Mouse (Mus musculus) kidney, postnatal 0 days (tissue): Measurements from ENCODE around the gene Kcnab2. TPM values are rescaled to one million over a fixed set of nuclear protein-coding genes. Genes with fewer than 3 reads are reported as not detected.

Source experiments
- ATAC-seq: fragments of 200-750 bp; cut with Nextera tagmentation; replicated peaks from 2 replicates; pipeline ENCODE4 v1.8.0; 2017; ENCODE audit warnings: low read depth, moderate number of reproducible peaks, moderate TSS enrichment, moderate library complexity; ENCODE audit not compliant: low FRiP score
- DNase-seq: peaks from one replicate; pipeline ENCODE4 v3.0.0-alpha.2; 2016; ENCODE audit warnings: low spot score
- H3K27ac ChIP-seq: fragments of 300-500 bp; sonication (generic); 2 replicates; pipeline ENCODE4 v1.5.1; 2014; ENCODE audit warnings: mild to moderate bottlenecking
- H3K27me3 ChIP-seq: fragments of 300-500 bp; sonication (generic); 2 replicates; pipeline ENCODE4 v1.6.1; 2014; ENCODE audit warnings: low read length, mixed read lengths; ENCODE audit not compliant: insufficient read depth
- H3K36me3 ChIP-seq: fragments of 300-500 bp; sonication (generic); 2 replicates; pipeline ENCODE4 v1.6.1; 2014; ENCODE audit warnings: low read length, mixed read lengths; ENCODE audit not compliant: insufficient read depth
- H3K4me1 ChIP-seq: fragments of 300-500 bp; sonication (generic); replicated peaks from 2 replicates; pipeline ENCODE4 v1.6.1; 2014; ENCODE audit warnings: antibody characterized with exemption, low read length, mixed read lengths; ENCODE audit not compliant: insufficient read depth
- H3K4me2 ChIP-seq: fragments of 300-500 bp; sonication (generic); 2 replicates; pipeline ENCODE4 v1.6.1; 2014; ENCODE audit warnings: mild to moderate bottlenecking, low read length, moderate library complexity, mixed read lengths
- H3K4me3 ChIP-seq: fragments of 300-500 bp; sonication (generic); replicated peaks from 2 replicates; pipeline ENCODE4 v1.5.1; 2014; ENCODE audit warnings: low read depth, low read length
- H3K9ac ChIP-seq: fragments of 300-500 bp; sonication (generic); 2 replicates; pipeline ENCODE4 v1.6.1; 2014; ENCODE audit warnings: low read depth, low read length
- H3K9me3 ChIP-seq: fragments of 300-500 bp; sonication (generic); replicated peaks from 2 replicates; pipeline ENCODE4 v1.6.1; 2016; ENCODE audit warnings: low read length, inconsistent platforms, mixed read lengths
- CTCF ChIP-seq: IDR thresholded peaks from 2 replicates; pipeline ENCODE4 v1.5.1; 2016; ENCODE audit warnings: antibody characterized with exemption, low read depth, mild to moderate bottlenecking, moderate library complexity
- WGBS: fragments of 180-500 bp; shearing (Covaris S2); extraction: QIAGEN DNeasy Blood & Tissue Kit; methylation state at CpG from one replicate; pipeline ENCODE4 v1.1.7; 2014; 5-methylcytosine and 5-hydroxymethylcytosine counted together
- polyA plus RNA-seq: library from polyadenylated mRNA; unstranded; fragments of >200 nt; fragmentation: Nextera tagmentation; extraction: Ambion mirVana; gene quantifications from 2 replicates; pipeline ENCODE4 v1.2.1, GENCODE M21; 2015

Kcnab2 gene
- polyA plus RNA-seq, 1 experiment from 2014 or later, result 3.1 TPM

DNA sequence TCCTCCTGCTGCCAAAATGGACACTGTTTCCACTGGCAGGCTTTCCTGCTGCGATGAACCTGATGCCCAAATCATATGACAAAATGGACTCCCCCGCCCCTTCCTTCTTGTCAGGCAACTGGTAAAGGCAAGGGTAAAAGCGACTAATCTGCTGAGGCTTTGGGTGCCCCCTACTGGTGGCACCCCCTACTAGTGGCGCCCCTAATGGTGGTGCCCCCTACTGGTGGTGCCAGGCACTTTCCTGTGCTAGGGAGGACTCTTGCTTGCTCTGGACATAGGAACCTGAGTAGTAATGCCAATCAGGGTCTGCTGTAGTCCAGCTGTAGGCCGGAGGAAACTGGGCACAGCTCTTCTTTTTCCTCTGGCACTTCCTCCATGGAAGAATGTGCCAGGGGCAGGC is 45.4 kb downstream of the Kcnab2 start:
- DNase-seq (peak; percentile 18), ATAC-seq (no peak)
- no peak overlapping the region for H3K27ac ChIP-seq
- peak; percentile 77 for TF ChIP-seq CTCF
- no peaks in the 10 kb centered on the region for H3K36me3 ChIP-seq
- no peak overlapping the region for H3K9ac ChIP-seq
- 54% methylated on average over 5 of the region's 5 CpGs for WGBS
- H3K27me3 ChIP-seq, result no peaks in the 10 kb centered on the region; the same call in 1 of the 2 replicates
- H3K9me3 ChIP-seq, result no peaks in the 10 kb centered on the region
- H3K4me3 ChIP-seq, result no peak overlapping the region
- H3K4me1 ChIP-seq, result no peaks in the 10 kb centered on the region
- H3K4me2 ChIP-seq, result no peak overlapping the region

DNA sequence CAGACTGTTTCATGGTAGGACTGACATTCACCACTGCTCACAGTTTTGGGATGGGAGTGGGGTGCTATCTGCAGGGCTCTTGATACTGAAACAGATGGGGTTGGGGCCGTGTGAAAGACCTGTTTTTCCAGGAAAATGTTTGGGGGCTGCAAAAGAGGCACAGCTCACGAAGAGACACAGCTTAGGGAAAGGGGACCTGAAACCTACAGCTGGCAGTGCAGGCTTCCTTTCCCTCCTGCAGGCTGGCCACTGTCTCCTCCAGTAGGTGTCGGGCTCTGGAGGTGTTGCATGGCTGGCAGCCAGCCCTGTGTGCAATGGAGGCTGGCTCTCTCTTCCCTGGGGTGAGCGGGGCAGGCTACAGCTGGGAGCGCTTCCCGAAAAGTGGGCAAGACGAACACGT is 49.4 kb downstream of the Kcnab2 start:
- H3K4me2 ChIP-seq, result no peak overlapping the region
- no peak overlapping the region for H3K9ac ChIP-seq
- no peaks in the 10 kb centered on the region for H3K27me3 ChIP-seq
- no peak for DNase-seq
- ATAC-seq, result no peak
- no peak overlapping the region for H3K27ac ChIP-seq
- WGBS, result 65% methylated on average over 8 of the region's 8 CpGs
- no peak overlapping the region for H3K4me3 ChIP-seq
- H3K36me3 ChIP-seq, result no peaks in the 10 kb centered on the region
- H3K4me1 ChIP-seq, result no peaks in the 10 kb centered on the region
- no peak for TF ChIP-seq CTCF
- no peaks in the 10 kb centered on the region for H3K9me3 ChIP-seq

DNA sequence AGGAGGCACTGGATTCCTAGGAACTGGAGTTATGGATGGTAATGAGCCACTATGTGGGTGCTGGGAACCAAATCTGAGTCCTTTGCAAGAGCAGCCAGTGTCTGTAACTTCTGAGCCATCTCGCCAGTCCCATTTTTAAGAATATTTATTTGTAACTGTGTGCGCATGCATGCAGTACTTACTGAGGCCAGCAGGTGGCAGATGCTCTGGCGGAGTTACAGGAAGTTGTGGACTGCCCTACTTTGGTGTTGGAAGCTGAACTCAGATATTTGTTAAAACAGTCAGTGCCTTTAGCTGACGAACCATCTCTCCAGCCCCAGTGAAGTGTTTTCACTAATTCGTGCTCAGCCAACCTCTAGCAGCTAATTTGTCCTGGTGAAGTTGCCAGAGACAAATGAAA is 52.7 kb downstream of the Kcnab2 start:
- peak; percentile 8 for DNase-seq

DNA sequence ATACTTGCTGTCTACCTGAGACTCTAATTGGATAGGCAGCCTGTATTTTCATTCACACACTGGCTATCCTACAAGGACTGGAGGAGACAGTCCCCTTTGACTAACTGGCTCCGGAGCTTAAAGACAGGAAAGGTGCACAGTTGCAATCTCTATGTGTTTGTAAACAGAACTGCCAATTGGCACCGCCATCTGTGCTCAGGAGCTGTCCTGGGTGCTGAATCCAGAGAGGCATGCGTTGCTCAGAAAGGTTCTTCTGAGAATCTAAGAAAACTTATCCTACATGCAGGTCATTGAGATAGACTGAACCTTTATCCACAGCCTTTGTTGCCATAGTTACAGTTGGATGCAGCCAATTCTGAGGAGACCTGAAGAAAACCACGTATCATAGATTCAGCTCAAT is 53.3 kb downstream of the Kcnab2 start:
- WGBS, result 28% methylated on average over 4 of the region's 4 CpGs
- H3K36me3 ChIP-seq, result no peaks in the 10 kb centered on the region

More for the DNA sequence above, 52.7 kb downstream of the Kcnab2 start:
- Histone ChIP-seq H3K4me1 (no peaks in the 10 kb centered on the region), H3K27me3 (no peaks in the 10 kb centered on the region), H3K36me3 (no peaks in the 10 kb centered on the region), H3K9me3 (no peaks in the 10 kb centered on the region), H3K27ac (no peak overlapping the region), H3K4me2 (no peak overlapping the region), H3K9ac (no peak overlapping the region), H3K4me3 (no peak overlapping the region)
- ATAC-seq, result no peak
- 72% methylated on average over 5 of the region's 5 CpGs for WGBS
- TF ChIP-seq CTCF, result peak; percentile 64

DNA sequence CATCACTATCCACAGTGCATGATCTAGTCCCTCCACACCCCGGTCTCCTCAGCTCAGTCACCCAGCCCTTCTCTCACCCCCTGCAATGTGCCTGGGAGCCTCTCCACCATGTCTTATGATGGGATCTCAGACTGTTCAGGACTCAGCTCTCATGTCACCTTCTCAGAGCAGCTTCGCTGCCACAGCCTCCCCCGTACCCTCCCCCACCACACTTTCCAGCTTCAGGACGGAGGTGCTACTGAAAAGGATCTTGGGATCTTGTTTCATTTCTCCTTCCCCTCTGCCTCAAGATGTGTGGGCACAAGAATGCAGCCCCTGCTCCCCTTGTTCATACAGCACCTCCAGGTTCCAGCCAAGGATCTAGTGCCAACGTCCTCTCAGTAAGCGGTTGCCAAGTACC is 54.1 kb downstream of the Kcnab2 start:
- H3K9me3 ChIP-seq, result no peaks in the 10 kb centered on the region
- no peaks in the 10 kb centered on the region for H3K4me1 ChIP-seq
- ATAC-seq, result no peak
- H3K4me2 ChIP-seq, result no peak overlapping the region
- H3K27me3 ChIP-seq, result no peaks in the 10 kb centered on the region
- no peak overlapping the region for H3K27ac ChIP-seq
- no peak overlapping the region for H3K4me3 ChIP-seq
- no peaks in the 10 kb centered on the region for H3K36me3 ChIP-seq
- TF ChIP-seq CTCF, result no peak
- DNase-seq, result no peak
- H3K9ac ChIP-seq, result no peak overlapping the region
- 73% methylated on average over 6 of the region's 6 CpGs for WGBS

More for the DNA sequence above, 53.3 kb downstream of the Kcnab2 start:
- Histone ChIP-seq H3K9me3 (no peaks in the 10 kb centered on the region), H3K27ac (no peak overlapping the region), H3K4me1 (no peaks in the 10 kb centered on the region), H3K9ac (no peak overlapping the region), H3K4me2 (no peak overlapping the region), H3K4me3 (no peak overlapping the region), H3K27me3 (no peaks in the 10 kb centered on the region)
- ATAC-seq (no peak), DNase-seq (peak; percentile 81)
- no peak for TF ChIP-seq CTCF

DNA sequence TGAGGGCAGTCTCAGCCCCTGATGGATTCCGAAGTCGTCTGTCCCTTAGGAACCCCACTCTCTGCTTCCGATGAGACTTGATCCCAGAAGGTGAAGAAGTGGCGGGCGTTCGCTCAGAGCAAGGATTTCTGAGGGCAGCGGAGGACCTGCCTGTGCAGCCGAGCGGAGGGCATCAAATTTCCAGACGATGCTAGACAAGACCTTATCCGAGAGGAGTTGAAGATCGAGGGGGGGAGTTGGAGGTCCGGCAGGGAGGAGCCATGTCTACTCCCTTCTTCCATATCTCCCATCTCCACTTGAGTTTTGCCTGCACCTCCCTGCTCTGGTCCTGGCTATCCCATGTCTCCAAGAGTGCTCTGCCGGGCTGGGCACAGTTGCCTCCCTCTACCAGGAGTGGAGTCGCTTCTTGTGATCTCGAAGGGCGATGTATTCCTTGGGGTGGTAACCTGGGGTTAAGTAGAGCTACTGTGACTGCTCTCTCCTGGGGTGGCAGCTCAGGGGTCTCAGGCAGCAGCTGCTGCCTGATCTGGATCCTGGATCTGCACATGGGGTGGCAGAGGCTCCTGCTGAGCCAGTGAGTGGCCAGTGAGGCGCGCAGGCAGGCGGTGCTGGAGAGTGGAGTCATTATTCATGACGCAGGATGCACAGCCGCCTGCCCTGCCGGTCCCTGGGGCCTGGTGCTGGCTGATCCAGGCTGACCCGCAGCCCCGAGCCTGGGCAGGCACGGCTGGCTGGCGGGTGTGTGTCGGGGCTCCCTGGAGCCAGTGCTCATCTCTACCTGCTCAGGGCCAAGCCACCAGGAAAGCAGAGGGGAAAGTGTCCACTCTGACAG is 59.2 kb downstream of the Kcnab2 start:
- no peaks in the 10 kb centered on the region for H3K4me1 ChIP-seq
- peak; percentile 12; the same call in 1 of the 2 replicates for ATAC-seq
- peak overlapping the region; percentile 25; the same call in 1 of the 2 replicates for H3K4me2 ChIP-seq
- no peaks in the 10 kb centered on the region; the same call in 1 of the 2 replicates for H3K27me3 ChIP-seq
- TF ChIP-seq CTCF, result no peak
- 22% methylated on average over 28 of the region's 28 CpGs for WGBS
- no peak overlapping the region for H3K9ac ChIP-seq
- H3K36me3 ChIP-seq, result no peaks in the 10 kb centered on the region
- no peak overlapping the region for H3K27ac ChIP-seq
- H3K4me3 ChIP-seq, result no peak overlapping the region
- no peaks in the 10 kb centered on the region for H3K9me3 ChIP-seq
- DNase-seq, result peak; percentile 75
